Mouse (Mus musculus) hindbrain, embryonic 13.5 days (tissue): ENCODE measurements around the gene Phf13. TPM values are rescaled to one million over a fixed set of nuclear protein-coding genes. Genes with fewer than 3 reads are reported as not detected.
"Not testable (repeated sequence)": the region's sequence is repeated elsewhere in the genome, so short reads cannot be mapped to it uniquely, and the experiment has no call there.

Source experiments
- ATAC-seq: fragments of 200-750 bp; cut with Nextera tagmentation; 2 replicates; pipeline ENCODE4 v1.8.0; 2017; ENCODE audit warnings: moderate TSS enrichment; ENCODE audit not compliant: low FRiP score
- H3K27ac ChIP-seq: fragments of 300-500 bp; sonication (generic); 2 replicates; pipeline ENCODE4 v1.5.1; 2015; ENCODE audit warnings: inconsistent platforms, mild to moderate bottlenecking, moderate library complexity
- H3K27me3 ChIP-seq: fragments of 300-500 bp; sonication (generic); 2 replicates; pipeline ENCODE4 v1.6.1; 2015; ENCODE audit warnings: mild to moderate bottlenecking, inconsistent platforms
- H3K36me3 ChIP-seq: fragments of 300-500 bp; sonication (generic); 2 replicates; pipeline ENCODE4 v1.6.1; 2015; ENCODE audit warnings: mild to moderate bottlenecking, inconsistent platforms
- H3K4me1 ChIP-seq: fragments of 300-500 bp; sonication (generic); replicated peaks from 2 replicates; pipeline ENCODE4 v1.6.1; 2015; ENCODE audit warnings: inconsistent platforms
- H3K4me2 ChIP-seq: fragments of 300-500 bp; sonication (generic); 2 replicates; pipeline ENCODE4 v1.6.1; 2015; ENCODE audit warnings: inconsistent platforms, mild to moderate bottlenecking, moderate library complexity
- H3K4me3 ChIP-seq: fragments of 300-500 bp; sonication (generic); 2 replicates; pipeline ENCODE4 v1.5.1; 2015; ENCODE audit warnings: mild to moderate bottlenecking, inconsistent platforms
- H3K9ac ChIP-seq: fragments of 300-500 bp; sonication (generic); 2 replicates; pipeline ENCODE4 v1.6.1; 2015; ENCODE audit warnings: mild to moderate bottlenecking, inconsistent platforms
- H3K9me3 ChIP-seq: fragments of 300-500 bp; sonication (generic); 2 replicates; pipeline ENCODE4 v1.6.1; 2016; ENCODE audit warnings: inconsistent platforms
- WGBS: fragments of 180-500 bp; shearing (Covaris S2); methylation state at CpG from one replicate; pipeline ENCODE4 v1.1.7; 2015; 5-methylcytosine and 5-hydroxymethylcytosine counted together
- polyA plus RNA-seq: library from polyadenylated mRNA; unstranded; fragments of >200 nt; fragmentation: Nextera tagmentation; extraction: Ambion mirVana; gene quantifications from 2 replicates; pipeline ENCODE4 v1.2.1, GENCODE M21; 2015

Gene Phf13
- 18.4 and 20.0 TPM in 2 replicates for polyA plus RNA-seq

GRCm38 (mm10) chr4:151996173-151996950 lies at the start of gene Phf13:
Gene Phf13, minus strand, starts transcription at chr4:151996258.
- peaks cover 26% of the 10 kb centered on the region for H3K4me1 ChIP-seq
- peak within 1 kb of the TSS; percentile 89 for H3K9ac ChIP-seq
- peaks cover 12% of the 10 kb centered on the region for H3K36me3 ChIP-seq
- H3K9me3 ChIP-seq, result no peaks in the 10 kb centered on the region
- WGBS, result under 1% methylated on average over 81 of the region's 94 CpGs
- H3K27ac ChIP-seq, result peak within 1 kb of the TSS; percentile 91
- peak; percentile 96 for ATAC-seq
- H3K4me3 ChIP-seq, result peak within 1 kb of the TSS; percentile 92
- peak within 1 kb of the TSS; percentile 93 for H3K4me2 ChIP-seq
- no peaks in the 10 kb centered on the region for H3K27me3 ChIP-seq

- ATAC-seq, result no peak
These were observed 48.6 kb upstream of the Phf13 start for GRCm38 (mm10) chr4:152044609-152045008.

GRCm38 (mm10) chr4:152043171-152043570 lies 47.1 kb upstream of the Phf13 start:
- no peak overlapping the region for H3K9ac ChIP-seq
- no peaks in the 10 kb centered on the region for H3K27me3 ChIP-seq
- no peak overlapping the region for H3K4me2 ChIP-seq
- peaks cover 23% of the 10 kb centered on the region for H3K4me1 ChIP-seq
- 90% methylated on average over 3 of the region's 3 CpGs for WGBS
- H3K27ac ChIP-seq, result no peak overlapping the region
- no peak overlapping the region for H3K4me3 ChIP-seq
- no peak for ATAC-seq
- peaks cover 70% of the 10 kb centered on the region for H3K36me3 ChIP-seq
- H3K9me3 ChIP-seq, result no peaks in the 10 kb centered on the region

More at GRCm38 (mm10) chr4:152044609-152045008, 48.6 kb upstream of the Phf13 start:
- no peaks in the 10 kb centered on the region for H3K27me3 ChIP-seq
- no peak overlapping the region for H3K27ac ChIP-seq
- WGBS, result 74% methylated on average over 6 of the region's 6 CpGs
- 0 out of 2 replicates have a peak overlapping the region, but pooled peaks have one; percentile 9 for H3K9ac ChIP-seq
- H3K4me2 ChIP-seq, result no peak overlapping the region
- peaks cover 83% of the 10 kb centered on the region for H3K36me3 ChIP-seq
- peaks cover 16% of the 10 kb centered on the region for H3K4me1 ChIP-seq
- no peak overlapping the region for H3K4me3 ChIP-seq
- no peaks in the 10 kb centered on the region for H3K9me3 ChIP-seq

- Histone ChIP-seq H3K9ac (no peak overlapping the region), H3K27me3 (no peaks in the 10 kb centered on the region), H3K4me2 (no peak overlapping the region), H3K4me1 (peaks cover 25% of the 10 kb centered on the region), H3K27ac (no peak overlapping the region), H3K4me3 (no peak overlapping the region), H3K9me3 (no peaks in the 10 kb centered on the region), H3K36me3 (peaks cover 59% of the 10 kb centered on the region)
- 96% methylated on average over 22 of the region's 22 CpGs for WGBS
- ATAC-seq, result no peak
These were observed 46.0 kb upstream of the Phf13 start for GRCm38 (mm10) chr4:152041924-152042641.

GRCm38 (mm10) chr4:152039831-152040310 lies 43.8 kb upstream of the Phf13 start:
- peak overlapping the region; percentile 99 for H3K4me3 ChIP-seq
- peak overlapping the region; percentile 48; the same call in 1 of the 2 replicates for H3K27ac ChIP-seq
- ATAC-seq, result no peak; the same call in 1 of the 2 replicates
- no peaks in the 10 kb centered on the region for H3K27me3 ChIP-seq
- H3K9me3 ChIP-seq, result no peaks in the 10 kb centered on the region
- H3K4me1 ChIP-seq, result peaks cover 25% of the 10 kb centered on the region
- H3K36me3 ChIP-seq, result peaks cover 39% of the 10 kb centered on the region
- H3K4me2 ChIP-seq, result peak overlapping the region; percentile 84
- 5% methylated on average over 25 of the region's 25 CpGs for WGBS
- peak overlapping the region; percentile 96 for H3K9ac ChIP-seq

- H3K36me3 ChIP-seq, result peaks cover 32% of the 10 kb centered on the region
These were observed 43.1 kb upstream of the Phf13 start, which contains the start of gene Nol9 for GRCm38 (mm10) chr4:152038985-152039830. Gene Nol9, plus strand, starts transcription at chr4:152039321.

GRCm38 (mm10) chr4:152038225-152038984 lies 42.3 kb upstream of the Phf13 start, which contains the start of gene Tas1r1:
Gene Tas1r1, minus strand, starts transcription at chr4:152038568.
- Histone ChIP-seq H3K36me3 (peaks cover 24% of the 10 kb centered on the region), H3K4me3 (peak within 1 kb of the TSS; percentile 99), H3K27ac (peak within 1 kb of the TSS; percentile 48; the same call in 1 of the 2 replicates), H3K9ac (peak within 1 kb of the TSS; percentile 96), H3K27me3 (0 out of 2 replicates have a peak, but pooled peaks cover 4% of the 10 kb centered on the region), H3K9me3 (no peaks in the 10 kb centered on the region), H3K4me1 (peaks cover 25% of the 10 kb centered on the region), H3K4me2 (peak within 1 kb of the TSS; percentile 84)
- 38% methylated on average over 10 of the region's 10 CpGs for WGBS
- no peak; the same call in 1 of the 2 replicates for ATAC-seq

More at GRCm38 (mm10) chr4:152038985-152039830, 43.1 kb upstream of the Phf13 start, which contains the start of gene Nol9:
- under 1% methylated on average over 85 of the region's 86 CpGs for WGBS
- H3K27ac ChIP-seq, result peak within 1 kb of the TSS; percentile 48; the same call in 1 of the 2 replicates
- H3K27me3 ChIP-seq, result no peaks in the 10 kb centered on the region
- H3K4me1 ChIP-seq, result peaks cover 25% of the 10 kb centered on the region
- peak within 1 kb of the TSS; percentile 99 for H3K4me3 ChIP-seq
- H3K9ac ChIP-seq, result peak within 1 kb of the TSS; percentile 96
- peak within 1 kb of the TSS; percentile 84 for H3K4me2 ChIP-seq
- H3K9me3 ChIP-seq, result no peaks in the 10 kb centered on the region
- peak; percentile 86 for ATAC-seq

- not testable (repeated sequence) for H3K36me3 ChIP-seq, H3K9ac ChIP-seq, H3K4me3 ChIP-seq, ATAC-seq, H3K27ac ChIP-seq, H3K9me3 ChIP-seq, H3K4me2 ChIP-seq
- Histone ChIP-seq H3K4me1 (peaks cover 23% of the 10 kb centered on the region), H3K27me3 (peaks cover 18% of the 10 kb centered on the region; the same call in 1 of the 2 replicates)
- 87% methylated on average over 6 of the region's 6 CpGs for WGBS
These were observed 40.4 kb upstream of the Phf13 start for GRCm38 (mm10) chr4:152036464-152036863.

- Histone ChIP-seq H3K9ac (no peak overlapping the region), H3K9me3 (no peaks in the 10 kb centered on the region), H3K4me1 (peaks cover 23% of the 10 kb centered on the region), H3K4me3 (no peak overlapping the region), H3K4me2 (no peak overlapping the region), H3K27ac (no peak overlapping the region), H3K27me3 (peaks cover 22% of the 10 kb centered on the region), H3K36me3 (no peaks in the 10 kb centered on the region)
- WGBS, result 91% methylated on average over 13 of the region's 13 CpGs
- no peak for ATAC-seq
These were observed 36.9 kb upstream of the Phf13 start for GRCm38 (mm10) chr4:152032922-152033321.

GRCm38 (mm10) chr4:152029997-152030396 lies 33.9 kb upstream of the Phf13 start:
- peaks cover 1% of the 10 kb centered on the region; the same call in 1 of the 2 replicates for H3K36me3 ChIP-seq
- H3K27me3 ChIP-seq, result peaks cover 22% of the 10 kb centered on the region
- WGBS, result 79% methylated on average over 4 of the region's 4 CpGs
- no peak overlapping the region for H3K4me3 ChIP-seq
- H3K4me1 ChIP-seq, result peaks cover 46% of the 10 kb centered on the region
- H3K9me3 ChIP-seq, result no peaks in the 10 kb centered on the region
- H3K9ac ChIP-seq, result peak overlapping the region; percentile 46; the same call in 1 of the 2 replicates
- peak overlapping the region; percentile 24; the same call in 1 of the 2 replicates for H3K4me2 ChIP-seq
- 0 out of 2 replicates have a peak overlapping the region, but pooled peaks have one; percentile 30 for H3K27ac ChIP-seq
- ATAC-seq, result no peak
